Mouse (Mus musculus) liver, postnatal 0 days (tissue): ENCODE data around the gene Ercc6l.

Experiments
- CTCF ChIP-seq: sonication (generic); IDR thresholded peaks from 2 replicates; pipeline ENCODE4 v1.5.1; 2016; ENCODE audit warnings: antibody characterized with exemption, low read depth
- EP300 ChIP-seq: IDR thresholded peaks from 2 replicates; pipeline ENCODE4 v1.6.1; 2016; ENCODE audit warnings: antibody characterized with exemption, low read depth, mild to moderate bottlenecking

- TF ChIP-seq CTCF (no peak), EP300 (no peak)
Measured at GRCm38 (mm10) chrX:102157423-102157791, 516 bp upstream of the Ercc6l start.
